Mouse (Mus musculus) forebrain, embryonic 14.5 days (tissue): ENCODE measurements around the gene Parn. TPM values are rescaled to one million over a fixed set of nuclear protein-coding genes. Genes with fewer than 3 reads are reported as not detected.

Experiments
- ATAC-seq: fragments of 200-750 bp; cut with Nextera tagmentation; 2 replicates; pipeline ENCODE4 v1.8.0; 2017; ENCODE audit warnings: mild to moderate bottlenecking, moderate library complexity
- DNase-seq: peaks from one replicate; pipeline ENCODE4 v3.0.0-alpha.2; 2015; ENCODE audit warnings: low spot score
- H3K27ac ChIP-seq: fragments of 300-500 bp; sonication (generic); 2 replicates; pipeline ENCODE4 v1.5.1; 2014; ENCODE audit warnings: low read depth, mild to moderate bottlenecking, control low read depth, low read length, moderate library complexity
- H3K27me3 ChIP-seq: fragments of 300-500 bp; sonication (generic); replicated peaks from 2 replicates; pipeline ENCODE4 v1.6.1; 2014; ENCODE audit warnings: low read length, control low read depth, mixed read lengths; ENCODE audit not compliant: control insufficient read depth, insufficient read depth
- H3K36me3 ChIP-seq: fragments of 300-500 bp; sonication (generic); 2 replicates; pipeline ENCODE4 v1.6.1; 2014; ENCODE audit warnings: low read length, control low read depth; ENCODE audit not compliant: control insufficient read depth, insufficient read depth
- H3K4me1 ChIP-seq: fragments of 300-500 bp; sonication (generic); 2 replicates; pipeline ENCODE4 v1.6.1; 2014; ENCODE audit warnings: antibody characterized with exemption, low read length, control low read depth; ENCODE audit not compliant: control insufficient read depth, insufficient read depth
- H3K4me2 ChIP-seq: fragments of 300-500 bp; sonication (generic); 2 replicates; pipeline ENCODE4 v1.6.1; 2014; ENCODE audit warnings: mild to moderate bottlenecking, control low read depth, low read length
- H3K4me3 ChIP-seq: fragments of 300-500 bp; sonication (generic); 2 replicates; pipeline ENCODE4 v1.5.1; 2014; ENCODE audit warnings: low read depth, low read length, control low read depth
- H3K9ac ChIP-seq: fragments of 300-500 bp; sonication (generic); 2 replicates; pipeline ENCODE4 v1.6.1; 2014; ENCODE audit warnings: mild to moderate bottlenecking, low read length, control low read depth, moderate library complexity
- H3K9me3 ChIP-seq: fragments of 300-500 bp; sonication (generic); replicated peaks from 2 replicates; pipeline ENCODE4 v1.6.1; 2016; ENCODE audit warnings: low read length, control low read depth, mixed read lengths; ENCODE audit not compliant: control insufficient read depth
- WGBS: fragments of 180-500 bp; shearing (Covaris S2); extraction: QIAGEN DNeasy Blood & Tissue Kit; methylation state at CpG from one replicate; pipeline ENCODE4 v1.1.7; 2014; 5-methylcytosine and 5-hydroxymethylcytosine counted together
- polyA plus RNA-seq: library from polyadenylated mRNA; unstranded; fragments of >200 nt; fragmentation: Nextera tagmentation; extraction: Ambion mirVana; gene quantifications from 2 replicates; pipeline ENCODE4 v1.2.1, GENCODE M21; 2014

The Parn gene
- polyA plus RNA-seq, 1 experiment from 2014 or later, result 34.4 TPM

GRCm38 (mm10) chr16:13612058-13612457 is 55.9 kb downstream of the Parn start:
- WGBS, result 90% methylated on average over 6 of the region's 6 CpGs
- Histone ChIP-seq H3K9ac (no peak overlapping the region), H3K27ac (no peak overlapping the region), H3K4me3 (no peak overlapping the region), H3K36me3 (peaks cover 10% of the 10 kb centered on the region; the same call in 1 of the 2 replicates), H3K4me1 (0 out of 2 replicates have a peak, but pooled peaks cover 4% of the 10 kb centered on the region), H3K9me3 (no peaks in the 10 kb centered on the region), H3K27me3 (no peaks in the 10 kb centered on the region), H3K4me2 (no peak overlapping the region)
- DNase-seq (no peak), ATAC-seq (no peak)

- H3K4me3 ChIP-seq, result no peak overlapping the region
- H3K9me3 ChIP-seq, result no peaks in the 10 kb centered on the region
- ATAC-seq, result no peak
- H3K36me3 ChIP-seq, result peaks cover 10% of the 10 kb centered on the region; the same call in 1 of the 2 replicates
- H3K27ac ChIP-seq, result no peak overlapping the region
- H3K9ac ChIP-seq, result no peak overlapping the region
- DNase-seq, result no peak
- no peak overlapping the region for H3K4me2 ChIP-seq
- 0 out of 2 replicates have a peak, but pooled peaks cover 4% of the 10 kb centered on the region for H3K4me1 ChIP-seq
- H3K27me3 ChIP-seq, result no peaks in the 10 kb centered on the region; the same call in 1 of the 2 replicates
Measured at GRCm38 (mm10) chr16:13611399-13611798, 56.6 kb downstream of the Parn start.

GRCm38 (mm10) chr16:13610951-13611381 is 57.0 kb downstream of the Parn start:
- Histone ChIP-seq H3K27ac (no peak overlapping the region), H3K4me3 (no peak overlapping the region), H3K36me3 (peaks cover 14% of the 10 kb centered on the region; the same call in 1 of the 2 replicates), H3K4me2 (no peak overlapping the region), H3K27me3 (no peaks in the 10 kb centered on the region; the same call in 1 of the 2 replicates), H3K4me1 (0 out of 2 replicates have a peak, but pooled peaks cover 4% of the 10 kb centered on the region), H3K9ac (no peak overlapping the region), H3K9me3 (no peaks in the 10 kb centered on the region)
- 74% methylated on average over 5 of the region's 5 CpGs for WGBS
- no peak for ATAC-seq
- DNase-seq, result no peak

- 0 out of 2 replicates have a peak, but pooled peaks cover 4% of the 10 kb centered on the region for H3K4me1 ChIP-seq
- DNase-seq, result no peak
- no peak overlapping the region for H3K27ac ChIP-seq
- H3K36me3 ChIP-seq, result peaks cover 18% of the 10 kb centered on the region; the same call in 1 of the 2 replicates
- no peaks in the 10 kb centered on the region; the same call in 1 of the 2 replicates for H3K27me3 ChIP-seq
- no peak for ATAC-seq
- H3K9me3 ChIP-seq, result no peaks in the 10 kb centered on the region
- no peak overlapping the region for H3K9ac ChIP-seq
- 83% methylated on average over 1 of the region's 1 CpGs for WGBS
- no peak overlapping the region for H3K4me3 ChIP-seq
- H3K4me2 ChIP-seq, result no peak overlapping the region
Measured at GRCm38 (mm10) chr16:13608705-13609085, 59.3 kb downstream of the Parn start.

GRCm38 (mm10) chr16:13607987-13608704 is 59.8 kb downstream of the Parn start:
- Histone ChIP-seq H3K27me3 (no peaks in the 10 kb centered on the region; the same call in 1 of the 2 replicates), H3K27ac (no peak overlapping the region), H3K9ac (no peak overlapping the region), H3K4me2 (no peak overlapping the region), H3K9me3 (no peaks in the 10 kb centered on the region), H3K4me3 (no peak overlapping the region), H3K36me3 (peaks cover 20% of the 10 kb centered on the region; the same call in 1 of the 2 replicates), H3K4me1 (0 out of 2 replicates have a peak, but pooled peaks cover 4% of the 10 kb centered on the region)
- peak; percentile 68 for DNase-seq
- WGBS, result 13% methylated on average over 4 of the region's 4 CpGs
- peak; percentile 62; the same call in 1 of the 2 replicates for ATAC-seq

GRCm38 (mm10) chr16:13602779-13603178 is 65.2 kb downstream of the Parn start:
- peaks cover 24% of the 10 kb centered on the region; the same call in 1 of the 2 replicates for H3K36me3 ChIP-seq
- WGBS, result 47% methylated on average over 1 of the region's 1 CpGs
- no peak overlapping the region for H3K4me2 ChIP-seq
- H3K27ac ChIP-seq, result no peak overlapping the region
- H3K4me3 ChIP-seq, result no peak overlapping the region
- no peaks in the 10 kb centered on the region for H3K4me1 ChIP-seq
- DNase-seq, result no peak
- no peaks in the 10 kb centered on the region; the same call in 1 of the 2 replicates for H3K27me3 ChIP-seq
- H3K9me3 ChIP-seq, result no peaks in the 10 kb centered on the region
- no peak overlapping the region for H3K9ac ChIP-seq
- no peak for ATAC-seq

GRCm38 (mm10) chr16:13589049-13589408 is 78.9 kb downstream of the Parn start:
- Histone ChIP-seq H3K27ac (no peak overlapping the region), H3K4me2 (no peak overlapping the region), H3K9me3 (no peaks in the 10 kb centered on the region), H3K4me1 (no peaks in the 10 kb centered on the region), H3K9ac (no peak overlapping the region), H3K36me3 (0 out of 2 replicates have a peak, but pooled peaks cover 4% of the 10 kb centered on the region), H3K27me3 (no peaks in the 10 kb centered on the region), H3K4me3 (no peak overlapping the region)
- 87% methylated on average over 2 of the region's 2 CpGs for whole genome bisulfite sequencing
- DNase-seq (no peak), ATAC-seq (no peak)

- ATAC-seq (no peak), DNase-seq (peak; percentile 28)
- WGBS, result 80% methylated on average over 5 of the region's 5 CpGs
- Histone ChIP-seq H3K36me3 (0 out of 2 replicates have a peak, but pooled peaks cover 4% of the 10 kb centered on the region), H3K4me3 (no peak overlapping the region), H3K4me2 (no peak overlapping the region), H3K9ac (no peak overlapping the region), H3K9me3 (no peaks in the 10 kb centered on the region), H3K27me3 (no peaks in the 10 kb centered on the region), H3K4me1 (no peaks in the 10 kb centered on the region), H3K27ac (no peak overlapping the region)
Measured at GRCm38 (mm10) chr16:13588182-13589048, 79.6 kb downstream of the Parn start.
